Mouse (Mus musculus) liver, adult (tissue): Measurements from ENCODE around the gene Ccl5.

Experiments used
- GATA4 ChIP-seq: IDR thresholded peaks from 2 replicates; pipeline ENCODE4 v1.6.1; 2014; ENCODE audit warnings: mild to moderate bottlenecking, low read length; ENCODE audit not compliant: insufficient replicate concordance

Ccl5 gene

GRCm38 (mm10) chr11:83556085-83556781 lies 25.9 kb upstream of the Ccl5 start:
- no peak for TF ChIP-seq GATA4

GRCm38 (mm10) chr11:83551668-83552067 lies 21.4 kb upstream of the Ccl5 start:
- TF ChIP-seq GATA4, result no peak

- TF ChIP-seq GATA4, result no peak
Measured at GRCm38 (mm10) chr11:83550186-83550632, 19.9 kb upstream of the Ccl5 start.

GRCm38 (mm10) chr11:83544214-83544613 lies 13.9 kb upstream of the Ccl5 start:
- no peak for TF ChIP-seq GATA4

GRCm38 (mm10) chr11:83541415-83541814 lies 11.1 kb upstream of the Ccl5 start:
- TF ChIP-seq GATA4, result no peak

- TF ChIP-seq GATA4, result no peak
Measured at GRCm38 (mm10) chr11:83540931-83541330, 10.6 kb upstream of the Ccl5 start.

- TF ChIP-seq GATA4, result no peak
Measured at GRCm38 (mm10) chr11:83538705-83539314, 8.5 kb upstream of the Ccl5 start.

- TF ChIP-seq GATA4, result no peak
Measured at GRCm38 (mm10) chr11:83536831-83537230, 6.5 kb upstream of the Ccl5 start.

- no peak for TF ChIP-seq GATA4
Measured at GRCm38 (mm10) chr11:83534609-83535423, 4.5 kb upstream of the Ccl5 start.

- TF ChIP-seq GATA4, result no peak
Measured at GRCm38 (mm10) chr11:83534143-83534542, 3.8 kb upstream of the Ccl5 start.

- no peak for TF ChIP-seq GATA4
Measured at GRCm38 (mm10) chr11:83533192-83533591, 2.9 kb upstream of the Ccl5 start.

- no peak for TF ChIP-seq GATA4
Measured at GRCm38 (mm10) chr11:83529024-83529423, 1.3 kb downstream of the Ccl5 start.

- TF ChIP-seq GATA4, result no peak
Measured at GRCm38 (mm10) chr11:83522075-83522474, 8.2 kb downstream of the Ccl5 start, which contains the start of gene Heatr9. Heatr9 (minus strand) TSS chr11:83522175.

GRCm38 (mm10) chr11:83518371-83518770 lies 11.9 kb downstream of the Ccl5 start:
- TF ChIP-seq GATA4, result no peak

- no peak for TF ChIP-seq GATA4
Measured at GRCm38 (mm10) chr11:83517153-83517552, 13.2 kb downstream of the Ccl5 start.

- TF ChIP-seq GATA4, result no peak
Measured at GRCm38 (mm10) chr11:83509521-83509920, 20.8 kb downstream of the Ccl5 start.
